Mouse (Mus musculus) intestine, embryonic 15.5 days (tissue): ENCODE measurements around the gene 1190005I06Rik. TPM values are rescaled to one million over a fixed set of nuclear protein-coding genes. Genes with fewer than 3 reads are reported as not detected.
"Not testable (repeated sequence)": the region's sequence is repeated elsewhere in the genome, so short reads cannot be mapped to it uniquely, and the experiment has no call there.

Experiments
- ATAC-seq: fragments of 200-750 bp; cut with Nextera tagmentation; 2 replicates; pipeline ENCODE4 v1.8.0; 2017; ENCODE audit warnings: moderate TSS enrichment, moderate library complexity
- H3K27ac ChIP-seq: fragments of 300-500 bp; sonication (generic); 2 replicates; pipeline ENCODE4 v1.5.1; 2015; ENCODE audit warnings: mild to moderate bottlenecking, inconsistent platforms
- H3K27me3 ChIP-seq: fragments of 300-500 bp; sonication (generic); replicated peaks from 2 replicates; pipeline ENCODE4 v1.6.1; 2015; ENCODE audit warnings: inconsistent platforms
- H3K36me3 ChIP-seq: fragments of 300-500 bp; sonication (generic); 2 replicates; pipeline ENCODE4 v1.6.1; 2015; ENCODE audit warnings: inconsistent platforms
- H3K4me1 ChIP-seq: fragments of 300-500 bp; sonication (generic); replicated peaks from 2 replicates; pipeline ENCODE4 v1.6.1; 2015; ENCODE audit warnings: inconsistent platforms
- H3K4me2 ChIP-seq: fragments of 300-500 bp; sonication (generic); replicated peaks from 2 replicates; pipeline ENCODE4 v1.6.1; 2015; ENCODE audit warnings: mild to moderate bottlenecking, inconsistent platforms
- H3K4me3 ChIP-seq: fragments of 300-500 bp; sonication (generic); replicated peaks from 2 replicates; pipeline ENCODE4 v1.5.1; 2015; ENCODE audit warnings: inconsistent platforms
- H3K9ac ChIP-seq: fragments of 300-500 bp; sonication (generic); 2 replicates; pipeline ENCODE4 v1.6.1; 2015; ENCODE audit warnings: inconsistent platforms
- H3K9me3 ChIP-seq: fragments of 300-500 bp; sonication (generic); 2 replicates; pipeline ENCODE4 v1.6.1; 2016; ENCODE audit warnings: inconsistent platforms
- WGBS: fragments of 180-500 bp; shearing (Covaris S2); methylation state at CpG from one replicate; pipeline ENCODE4 v1.1.7; 2015; 5-methylcytosine and 5-hydroxymethylcytosine counted together
- polyA plus RNA-seq: library from polyadenylated mRNA; unstranded; fragments of >200 nt; fragmentation: Nextera tagmentation; extraction: Ambion mirVana; gene quantifications from 2 replicates; pipeline ENCODE4 v1.2.1, GENCODE M21; 2015

Gene 1190005I06Rik
- polyA plus RNA-seq, 1 experiment from 2014 or later: 1.3 TPM

- Histone ChIP-seq H3K9me3 (no peaks in the 10 kb centered on the region), H3K4me1 (peaks cover 27% of the 10 kb centered on the region), H3K27ac (no peak overlapping the region), H3K27me3 (no peaks in the 10 kb centered on the region), H3K4me2 (no peak overlapping the region), H3K36me3 (no peaks in the 10 kb centered on the region), H3K9ac (no peak overlapping the region), H3K4me3 (no peak overlapping the region)
- ATAC-seq: no peak
- 78% methylated on average over 10 of the region's 10 CpGs for WGBS
These were observed 33.7 kb upstream of the 1190005I06Rik start for GRCm38 (mm10) chr8:120681113-120681512.

DNA sequence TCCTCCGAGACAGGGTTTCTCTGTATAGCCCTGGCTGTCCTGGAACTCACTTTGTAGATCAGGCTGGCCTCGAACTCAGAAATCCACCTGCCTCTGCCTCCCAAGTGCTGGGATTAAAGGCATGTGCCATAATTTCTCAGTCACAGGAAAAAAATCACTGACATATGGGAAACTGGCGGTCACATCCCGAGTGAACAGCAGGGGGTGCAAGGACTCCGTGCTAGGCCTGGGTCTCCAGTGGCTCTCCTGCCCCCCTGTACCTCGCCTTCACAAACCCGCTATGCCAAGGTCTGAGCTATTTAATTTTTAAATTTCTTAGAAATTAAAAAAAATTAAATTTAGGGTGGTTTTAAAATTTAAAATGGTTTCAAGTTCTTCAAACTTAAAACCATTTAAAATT is 33.0 kb upstream of the 1190005I06Rik start:
- not testable (repeated sequence) for H3K4me3 ChIP-seq, H3K9me3 ChIP-seq, ATAC-seq, H3K36me3 ChIP-seq, H3K9ac ChIP-seq, H3K4me2 ChIP-seq, H3K27me3 ChIP-seq
- H3K27ac ChIP-seq: 0 out of 2 replicates have a peak overlapping the region, but pooled peaks have one; percentile 56
- WGBS: 48% methylated on average over 7 of the region's 7 CpGs
- H3K4me1 ChIP-seq: peaks cover 21% of the 10 kb centered on the region

GRCm38 (mm10) chr8:120679629-120680387 is 32.4 kb upstream of the 1190005I06Rik start:
- Histone ChIP-seq H3K36me3 (no peaks in the 10 kb centered on the region), H3K9me3 (no peaks in the 10 kb centered on the region), H3K4me2 (peak overlapping the region; percentile 8), H3K9ac (no peak overlapping the region), H3K4me1 (peaks cover 15% of the 10 kb centered on the region), H3K27me3 (no peaks in the 10 kb centered on the region), H3K27ac (peak overlapping the region; percentile 56; the same call in 1 of the 2 replicates), H3K4me3 (no peak overlapping the region)
- peak; percentile 79 for ATAC-seq
- 39% methylated on average over 11 of the region's 11 CpGs for WGBS

DNA sequence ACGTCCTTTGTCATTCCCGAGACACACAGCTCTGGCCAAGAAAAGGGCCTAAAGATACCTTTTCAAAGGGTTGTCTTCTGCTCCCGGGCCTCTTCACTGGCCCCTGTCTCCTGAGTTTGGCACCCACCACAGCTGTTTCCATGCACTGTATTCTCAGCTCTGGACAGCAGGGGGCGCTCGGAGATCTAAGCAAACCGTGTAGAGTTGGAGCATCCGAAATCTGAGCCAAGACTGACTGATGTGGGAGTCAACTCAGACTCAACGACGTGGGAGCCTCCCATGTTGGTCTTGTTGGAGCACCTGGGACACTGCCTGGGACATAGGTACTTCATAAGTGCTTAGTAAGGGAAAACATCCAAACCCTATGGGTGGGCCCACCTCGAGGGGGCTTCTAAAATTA is 31.0 kb upstream of the 1190005I06Rik start:
- WGBS: 14% methylated on average over 10 of the region's 10 CpGs
- H3K27me3 ChIP-seq: no peaks in the 10 kb centered on the region
- no peak overlapping the region for H3K27ac ChIP-seq
- peak; percentile 8; the same call in 1 of the 2 replicates for ATAC-seq
- H3K9ac ChIP-seq: no peak overlapping the region
- 0 out of 2 replicates have a peak, but pooled peaks cover 7% of the 10 kb centered on the region for H3K4me1 ChIP-seq
- no peak overlapping the region for H3K4me2 ChIP-seq
- H3K9me3 ChIP-seq: no peaks in the 10 kb centered on the region
- peaks cover 6% of the 10 kb centered on the region for H3K36me3 ChIP-seq
- H3K4me3 ChIP-seq: no peak overlapping the region

DNA sequence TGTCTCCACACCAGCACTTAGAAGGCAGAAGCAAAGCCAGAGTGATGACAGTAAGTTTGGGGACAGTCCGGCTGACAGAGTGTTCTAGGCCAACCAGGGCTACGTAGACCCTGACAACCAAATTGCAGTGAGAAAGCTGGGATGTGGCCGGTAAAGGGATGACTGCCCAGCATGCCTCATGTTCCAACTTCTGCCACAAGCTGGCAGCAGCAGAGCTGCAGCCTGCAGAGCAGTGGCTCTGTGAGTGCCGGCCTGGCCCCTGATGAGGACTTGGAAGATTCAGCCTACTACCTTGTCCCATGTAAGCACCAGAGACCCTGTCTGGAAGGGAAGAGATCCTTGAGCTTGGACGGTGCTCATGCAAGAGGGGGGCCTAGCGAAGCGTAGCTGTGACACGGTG is 28.3 kb upstream of the 1190005I06Rik start:
- Histone ChIP-seq H3K4me3 (no peak overlapping the region), H3K4me2 (no peak overlapping the region), H3K9me3 (no peaks in the 10 kb centered on the region), H3K9ac (no peak overlapping the region), H3K27ac (no peak overlapping the region), H3K36me3 (peaks cover 29% of the 10 kb centered on the region), H3K27me3 (no peaks in the 10 kb centered on the region), H3K4me1 (peaks cover 9% of the 10 kb centered on the region; the same call in 1 of the 2 replicates)
- 76% methylated on average over 8 of the region's 8 CpGs for WGBS
- no peak for ATAC-seq

GRCm38 (mm10) chr8:120673298-120673697 is 25.9 kb upstream of the 1190005I06Rik start:
- no peak overlapping the region for H3K27ac ChIP-seq
- no peak overlapping the region for H3K4me2 ChIP-seq
- ATAC-seq: no peak
- peaks cover 38% of the 10 kb centered on the region for H3K36me3 ChIP-seq
- 97% methylated on average over 7 of the region's 7 CpGs for WGBS
- peaks cover 12% of the 10 kb centered on the region; the same call in 1 of the 2 replicates for H3K4me1 ChIP-seq
- no peaks in the 10 kb centered on the region for H3K27me3 ChIP-seq
- H3K9me3 ChIP-seq: no peaks in the 10 kb centered on the region
- H3K4me3 ChIP-seq: no peak overlapping the region
- H3K9ac ChIP-seq: no peak overlapping the region

DNA sequence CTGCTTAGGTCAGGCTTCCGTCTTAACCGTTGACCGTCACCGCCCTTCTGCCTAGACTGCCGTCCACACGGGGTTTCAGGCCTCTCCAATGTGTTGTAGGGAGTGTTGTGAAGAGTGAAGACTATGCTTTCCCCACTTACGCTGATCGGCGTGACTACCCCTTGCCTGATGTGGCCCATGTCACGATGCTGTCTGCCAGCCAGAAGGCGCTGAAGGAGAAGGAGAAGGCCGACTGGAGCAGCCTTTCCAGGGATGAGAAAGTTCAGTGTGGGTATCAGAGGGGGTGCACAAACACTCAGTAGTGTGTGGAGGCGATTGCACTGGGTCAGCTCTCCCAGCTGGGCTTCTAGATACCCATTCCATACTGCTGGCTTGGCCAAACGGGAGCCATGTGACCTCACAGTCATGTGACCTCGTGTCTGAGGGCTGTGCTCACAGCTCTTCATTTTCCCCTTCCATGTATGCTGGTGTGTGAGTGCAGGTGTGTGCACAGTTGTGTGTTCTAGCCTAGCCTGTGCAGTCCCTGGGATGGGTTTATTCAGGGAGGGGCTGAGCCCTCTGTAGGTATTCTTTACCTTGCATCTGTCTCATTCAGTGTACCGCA is 25.3 kb upstream of the 1190005I06Rik start:
- peaks cover 38% of the 10 kb centered on the region for H3K36me3 ChIP-seq
- H3K4me1 ChIP-seq: peaks cover 12% of the 10 kb centered on the region; the same call in 1 of the 2 replicates
- ATAC-seq: no peak
- H3K4me3 ChIP-seq: no peak overlapping the region
- H3K4me2 ChIP-seq: no peak overlapping the region
- H3K9ac ChIP-seq: no peak overlapping the region
- no peaks in the 10 kb centered on the region for H3K27me3 ChIP-seq
- H3K9me3 ChIP-seq: no peaks in the 10 kb centered on the region
- no peak overlapping the region for H3K27ac ChIP-seq
- 93% methylated on average over 16 of the region's 16 CpGs for WGBS

- Histone ChIP-seq H3K27me3 (no peaks in the 10 kb centered on the region), H3K4me1 (peaks cover 15% of the 10 kb centered on the region), H3K9me3 (no peaks in the 10 kb centered on the region), H3K9ac (no peak overlapping the region), H3K4me3 (no peak overlapping the region), H3K4me2 (no peak overlapping the region), H3K27ac (no peak overlapping the region), H3K36me3 (peaks cover 38% of the 10 kb centered on the region)
- 61% methylated on average over 6 of the region's 6 CpGs for WGBS
- ATAC-seq: no peak
These were observed 24.3 kb upstream of the 1190005I06Rik start for GRCm38 (mm10) chr8:120671775-120672174.

GRCm38 (mm10) chr8:120668374-120668905 is 21.0 kb upstream of the 1190005I06Rik start, which contains the start of gene Emc8:
Gene Emc8, minus strand, starts transcription at chr8:120668573.
- no peaks in the 10 kb centered on the region for H3K9me3 ChIP-seq
- H3K27ac ChIP-seq: peak within 1 kb of the TSS; percentile 88
- ATAC-seq: peak; percentile 63; the same call in 1 of the 2 replicates
- peaks cover 42% of the 10 kb centered on the region for H3K4me1 ChIP-seq
- peak within 1 kb of the TSS; percentile 96 for H3K9ac ChIP-seq
- H3K4me3 ChIP-seq: peak within 1 kb of the TSS; percentile 91
- H3K27me3 ChIP-seq: no peaks in the 10 kb centered on the region
- peaks cover 32% of the 10 kb centered on the region for H3K36me3 ChIP-seq
- 1% methylated on average over 51 of the region's 51 CpGs for WGBS
- H3K4me2 ChIP-seq: peak within 1 kb of the TSS; percentile 82

DNA sequence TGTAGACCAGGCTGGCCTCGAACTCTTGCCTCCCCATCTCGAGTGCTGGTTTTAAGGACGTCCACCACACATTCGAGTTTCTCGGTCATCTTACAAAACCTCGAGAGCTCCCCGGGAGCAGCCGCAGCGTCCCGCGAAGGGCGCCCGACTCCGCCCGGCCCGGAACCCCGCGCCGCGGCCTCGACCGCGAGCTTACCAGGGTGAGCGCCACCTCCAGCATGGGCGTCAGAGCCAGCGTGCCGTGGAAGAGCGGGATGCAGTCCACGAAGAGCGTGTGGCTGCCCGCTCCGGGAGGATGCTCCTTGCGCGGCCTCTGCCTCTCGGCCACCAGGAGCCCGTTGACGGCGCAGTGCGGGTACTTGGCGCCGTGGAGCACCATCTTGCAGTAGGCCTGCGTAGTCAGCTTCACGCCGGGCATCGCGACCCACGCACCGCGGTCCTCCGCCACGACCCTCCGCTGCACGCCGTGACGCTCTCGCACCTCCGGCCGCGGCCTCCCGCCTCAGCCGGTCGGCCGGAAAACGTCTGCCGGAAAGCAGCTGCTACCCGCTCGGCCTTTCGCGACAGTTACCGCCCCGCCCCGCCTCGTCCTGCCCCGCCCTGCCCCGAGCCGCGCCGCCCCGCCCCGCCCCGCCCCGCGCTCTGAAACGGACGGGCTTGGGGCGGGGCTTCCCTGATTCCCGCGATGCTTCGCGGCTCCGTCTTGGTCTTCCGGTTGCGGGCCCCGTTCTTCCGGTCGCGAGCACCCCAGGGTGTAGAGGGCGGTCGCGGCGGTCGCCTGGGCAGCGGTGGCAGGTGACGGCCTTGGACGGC is 20.3 kb upstream of the 1190005I06Rik start, which contains the start of the genes Gm27021 and Cox4i1:
Gene Gm27021 (minus strand): TSS at position 519 of the 813 bp plus-strand sequence.
Gene Cox4i1 (plus strand): TSS at position 662 of the 813 bp plus-strand sequence.
- H3K36me3 ChIP-seq: peaks cover 25% of the 10 kb centered on the region
- H3K27me3 ChIP-seq: no peaks in the 10 kb centered on the region
- under 1% methylated on average over 95 of the region's 105 CpGs for WGBS
- peak within 1 kb of the TSS; percentile 82 for H3K4me2 ChIP-seq
- H3K9ac ChIP-seq: peak within 1 kb of the TSS; percentile 96
- peak within 1 kb of the TSS; percentile 88 for H3K27ac ChIP-seq
- H3K4me1 ChIP-seq: peaks cover 42% of the 10 kb centered on the region
- peak within 1 kb of the TSS; percentile 91 for H3K4me3 ChIP-seq
- no peaks in the 10 kb centered on the region for H3K9me3 ChIP-seq
- ATAC-seq: peak; percentile 94

DNA sequence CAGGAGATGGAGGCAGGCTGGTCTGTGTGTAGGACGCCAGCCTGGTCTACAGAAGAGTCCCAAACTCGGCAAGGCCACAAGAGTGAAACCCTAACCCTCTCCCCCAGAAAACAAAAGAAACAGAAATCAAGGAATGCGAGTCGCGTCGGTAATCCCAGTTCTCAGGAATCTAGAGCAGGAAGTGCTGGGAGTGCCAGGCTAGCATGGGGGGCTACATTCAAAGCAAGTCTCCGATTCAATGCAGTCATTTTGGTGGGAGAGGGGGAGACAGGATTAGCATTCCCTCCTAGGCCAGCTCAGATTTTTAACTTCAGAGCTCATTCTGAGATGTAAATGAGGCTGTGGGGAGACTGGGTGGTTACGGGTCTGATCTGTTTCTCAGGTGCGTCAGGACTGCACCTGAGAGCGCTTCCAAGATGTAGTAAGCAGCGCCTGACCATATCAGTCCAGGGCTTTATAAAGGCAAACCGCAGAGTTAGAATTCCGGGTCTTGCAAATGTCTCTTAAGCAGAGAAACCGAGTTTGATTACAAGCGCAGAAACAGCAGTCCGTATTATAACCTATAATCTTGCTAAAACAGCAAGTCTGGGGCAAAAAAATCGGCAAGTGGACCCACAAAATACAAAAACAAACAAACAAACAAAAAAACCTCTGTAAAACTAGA is 19.5 kb upstream of the 1190005I06Rik start:
- H3K9me3 ChIP-seq: no peaks in the 10 kb centered on the region
- H3K4me1 ChIP-seq: peaks cover 42% of the 10 kb centered on the region
- WGBS: 3% methylated on average over 17 of the region's 17 CpGs
- ATAC-seq: no peak
- peak overlapping the region; percentile 88; the same call in 1 of the 2 replicates for H3K27ac ChIP-seq
- H3K36me3 ChIP-seq: peaks cover 17% of the 10 kb centered on the region
- no peaks in the 10 kb centered on the region for H3K27me3 ChIP-seq
- peak overlapping the region; percentile 88 for H3K9ac ChIP-seq
- H3K4me2 ChIP-seq: peak overlapping the region; percentile 73
- peak overlapping the region; percentile 91 for H3K4me3 ChIP-seq
